Mouse (Mus musculus): ENCODE data around the gene Mctp2. TPM values are rescaled to one million over a fixed set of nuclear protein-coding genes. Genes with fewer than 3 reads are reported as not detected.

Gene Mctp2
- polyA plus RNA-seq, 1 experiment from 2014 or later: 0.13 TPM

GRCm38 (mm10) chr7:72206841-72207240, 99.6 kb downstream of the Mctp2 start:
- Histone ChIP-seq H3K36me3 (no peaks in the 10 kb centered on the region), H3K27me3 (ENCODE audit: insufficient read depth, poor library complexity, severe bottlenecking) (no peaks in the 10 kb centered on the region), H3K27ac (no peak overlapping the region), H3K9me3 (no peaks in the 10 kb centered on the region), H3K4me1 (replicated peaks) (peaks cover 4% of the 10 kb centered on the region; the same call in 1 of the 2 replicates), H3K4me3 (no peak overlapping the region)
- WGBS: 88% methylated on average over 6 of the region's 6 CpGs
- DNase-seq (ENCODE audit: low spot score): no peak

DNA sequence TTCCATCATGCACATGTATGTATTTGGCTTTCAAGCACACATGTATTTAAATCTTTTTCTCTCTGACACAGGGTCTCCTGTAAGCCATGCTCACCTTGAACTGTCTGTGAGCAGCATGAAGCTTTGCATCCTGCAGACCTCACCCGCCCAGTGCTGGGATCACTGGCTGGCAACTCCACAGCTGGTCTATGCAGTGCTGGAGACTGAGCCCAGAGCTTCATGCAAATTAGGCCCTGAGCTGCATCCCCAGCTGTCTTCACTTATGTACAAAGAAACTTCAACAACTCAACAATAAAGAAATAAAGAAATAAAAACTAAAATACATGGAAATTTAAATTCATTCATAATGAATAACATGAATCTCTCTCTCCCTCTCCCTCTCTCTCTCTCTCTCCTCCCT, 110.7 kb downstream of the Mctp2 start:
- H3K9me3 ChIP-seq: no peaks in the 10 kb centered on the region
- H3K36me3 ChIP-seq: no peaks in the 10 kb centered on the region
- no peak overlapping the region for H3K27ac ChIP-seq
- no peak overlapping the region for H3K4me3 ChIP-seq
- no peak for DNase-seq (ENCODE audit: low spot score)
- 70% methylated on average over 1 of the region's 1 CpGs for WGBS
- H3K4me1 ChIP-seq (replicated peaks): no peaks in the 10 kb centered on the region
- no peaks in the 10 kb centered on the region for H3K27me3 ChIP-seq (ENCODE audit: insufficient read depth, poor library complexity, severe bottlenecking)

GRCm38 (mm10) chr7:72193304-72193703, 113.1 kb downstream of the Mctp2 start:
- Histone ChIP-seq H3K4me1 (replicated peaks) (no peaks in the 10 kb centered on the region), H3K9me3 (no peaks in the 10 kb centered on the region), H3K27me3 (ENCODE audit: insufficient read depth, poor library complexity, severe bottlenecking) (no peaks in the 10 kb centered on the region), H3K36me3 (no peaks in the 10 kb centered on the region), H3K27ac (no peak overlapping the region), H3K4me3 (no peak overlapping the region)
- 72% methylated on average over 1 of the region's 1 CpGs for WGBS
- DNase-seq (ENCODE audit: low spot score): no peak

- 87% methylated on average over 5 of the region's 5 CpGs for WGBS
- H3K36me3 ChIP-seq: no peaks in the 10 kb centered on the region
- no peaks in the 10 kb centered on the region for H3K4me1 ChIP-seq (replicated peaks)
- no peaks in the 10 kb centered on the region for H3K27me3 ChIP-seq (ENCODE audit: insufficient read depth, poor library complexity, severe bottlenecking)
- no peaks in the 10 kb centered on the region for H3K9me3 ChIP-seq
- H3K4me3 ChIP-seq: no peak overlapping the region
- DNase-seq (ENCODE audit: low spot score): no peak
- no peak overlapping the region for H3K27ac ChIP-seq
Measured at GRCm38 (mm10) chr7:72181651-72182050, 124.8 kb downstream of the Mctp2 start.

GRCm38 (mm10) chr7:72169320-72169719, 137.1 kb downstream of the Mctp2 start:
- no peaks in the 10 kb centered on the region for H3K27me3 ChIP-seq (ENCODE audit: insufficient read depth, poor library complexity, severe bottlenecking)
- H3K4me1 ChIP-seq (replicated peaks): no peaks in the 10 kb centered on the region
- no peak overlapping the region for H3K4me3 ChIP-seq
- no peak for DNase-seq (ENCODE audit: low spot score)
- H3K36me3 ChIP-seq: no peaks in the 10 kb centered on the region
- no peak overlapping the region for H3K27ac ChIP-seq
- WGBS: 75% methylated on average over 2 of the region's 2 CpGs
- H3K9me3 ChIP-seq: no peaks in the 10 kb centered on the region

DNA sequence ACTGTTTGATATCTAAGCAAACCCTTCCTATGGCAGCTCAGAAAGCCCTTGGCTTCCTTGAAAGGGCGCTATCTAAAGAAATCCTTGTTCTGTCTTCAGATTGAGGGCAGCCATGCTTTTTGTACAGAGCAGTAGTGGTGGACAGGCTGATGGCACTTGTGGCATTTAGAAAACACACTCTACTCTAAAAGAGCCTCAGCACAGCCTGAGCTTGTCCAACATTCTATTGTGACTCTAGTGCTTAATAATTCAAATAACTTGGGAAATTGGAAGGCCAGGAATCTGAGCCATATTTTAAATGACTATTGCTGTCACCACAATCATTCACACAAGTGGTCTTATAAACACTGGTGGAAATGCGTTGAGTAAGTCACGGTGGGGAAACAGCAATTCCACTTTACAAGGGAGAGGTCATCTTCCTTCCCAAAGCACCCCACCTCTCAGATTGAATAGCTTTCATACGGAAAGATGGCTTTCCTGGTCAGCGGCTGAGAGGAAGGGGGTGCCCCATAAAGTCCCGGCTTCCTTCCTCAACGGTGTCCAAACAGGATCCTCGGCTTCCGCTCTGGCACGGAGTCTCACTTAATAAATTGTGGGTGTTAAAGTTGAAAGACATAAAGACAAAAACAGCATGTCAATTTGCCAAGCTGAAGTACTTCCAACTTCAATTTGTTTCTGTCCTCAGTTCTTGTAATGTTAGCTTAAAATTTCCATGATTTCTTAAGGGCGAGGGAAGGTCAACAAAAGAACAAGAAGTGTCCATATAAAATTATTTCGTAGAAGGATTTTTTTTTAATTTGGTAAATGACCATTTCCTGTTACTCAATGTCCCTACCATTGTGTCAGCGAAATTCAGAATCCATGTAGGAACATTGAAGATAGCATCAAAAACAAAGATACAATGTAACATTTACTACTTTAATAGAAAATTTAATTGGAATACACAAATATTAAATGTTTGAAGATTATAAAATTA, 140.4 kb downstream of the Mctp2 start:
- WGBS: 87% methylated on average over 13 of the region's 13 CpGs
- Histone ChIP-seq H3K36me3 (no peaks in the 10 kb centered on the region), H3K27me3 (ENCODE audit: insufficient read depth, poor library complexity, severe bottlenecking) (no peaks in the 10 kb centered on the region), H3K27ac (no peak overlapping the region), H3K4me1 (replicated peaks) (peaks cover 11% of the 10 kb centered on the region), H3K9me3 (no peaks in the 10 kb centered on the region), H3K4me3 (no peak overlapping the region)
- no peak for DNase-seq (ENCODE audit: low spot score)

DNA sequence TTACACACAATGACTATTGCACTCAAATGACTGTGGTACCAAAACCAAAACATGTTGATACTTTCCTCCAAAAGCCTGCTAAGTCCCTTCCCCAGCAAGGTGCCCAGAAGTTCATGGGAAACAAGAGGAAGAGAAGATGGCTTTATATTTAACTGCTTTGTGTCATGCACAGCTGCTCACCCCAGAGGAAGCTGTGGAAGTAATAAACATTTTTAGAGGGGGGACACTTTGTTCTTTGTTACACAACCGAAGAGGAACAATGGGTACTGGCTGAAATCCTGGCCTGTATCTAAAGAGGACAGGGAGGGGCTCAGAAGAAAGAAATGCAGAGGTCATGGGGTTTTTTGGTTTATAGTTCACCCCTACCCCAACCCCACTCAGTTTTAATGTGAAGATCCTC, 144.2 kb downstream of the Mctp2 start:
- Histone ChIP-seq H3K27me3 (ENCODE audit: insufficient read depth, poor library complexity, severe bottlenecking) (no peaks in the 10 kb centered on the region), H3K9me3 (no peaks in the 10 kb centered on the region), H3K4me1 (replicated peaks) (peaks cover 15% of the 10 kb centered on the region), H3K36me3 (no peaks in the 10 kb centered on the region), H3K4me3 (no peak overlapping the region), H3K27ac (no peak overlapping the region)
- 4% methylated on average over 1 of the region's 1 CpGs for WGBS
- no peak for DNase-seq (ENCODE audit: low spot score)

GRCm38 (mm10) chr7:72159513-72160063, 146.8 kb downstream of the Mctp2 start:
- Histone ChIP-seq H3K4me3 (no peak overlapping the region), H3K4me1 (replicated peaks) (peaks cover 15% of the 10 kb centered on the region), H3K27ac (no peak overlapping the region), H3K36me3 (no peaks in the 10 kb centered on the region), H3K27me3 (ENCODE audit: insufficient read depth, poor library complexity, severe bottlenecking) (no peaks in the 10 kb centered on the region), H3K9me3 (no peaks in the 10 kb centered on the region)
- DNase-seq (ENCODE audit: low spot score): no peak
- 71% methylated on average over 4 of the region's 4 CpGs for WGBS

GRCm38 (mm10) chr7:72150799-72151708, 155.4 kb downstream of the Mctp2 start:
- no peak for DNase-seq (ENCODE audit: low spot score)
- no peak overlapping the region for H3K4me3 ChIP-seq
- H3K27ac ChIP-seq: no peak overlapping the region
- no peaks in the 10 kb centered on the region for H3K27me3 ChIP-seq (ENCODE audit: insufficient read depth, poor library complexity, severe bottlenecking)
- H3K9me3 ChIP-seq: no peaks in the 10 kb centered on the region
- peaks cover 20% of the 10 kb centered on the region for H3K4me1 ChIP-seq (replicated peaks)
- WGBS: 46% methylated on average over 7 of the region's 7 CpGs
- no peaks in the 10 kb centered on the region for H3K36me3 ChIP-seq

- no peaks in the 10 kb centered on the region for H3K36me3 ChIP-seq
- H3K27ac ChIP-seq: no peak overlapping the region
- H3K4me1 ChIP-seq (replicated peaks): peaks cover 20% of the 10 kb centered on the region
- WGBS: 24% methylated on average over 3 of the region's 3 CpGs
- H3K9me3 ChIP-seq: no peaks in the 10 kb centered on the region
- no peak overlapping the region for H3K4me3 ChIP-seq
- no peaks in the 10 kb centered on the region for H3K27me3 ChIP-seq (ENCODE audit: insufficient read depth, poor library complexity, severe bottlenecking)
- DNase-seq (ENCODE audit: low spot score): peak; percentile 39
Measured at GRCm38 (mm10) chr7:72149073-72149472, 157.3 kb downstream of the Mctp2 start.

DNA sequence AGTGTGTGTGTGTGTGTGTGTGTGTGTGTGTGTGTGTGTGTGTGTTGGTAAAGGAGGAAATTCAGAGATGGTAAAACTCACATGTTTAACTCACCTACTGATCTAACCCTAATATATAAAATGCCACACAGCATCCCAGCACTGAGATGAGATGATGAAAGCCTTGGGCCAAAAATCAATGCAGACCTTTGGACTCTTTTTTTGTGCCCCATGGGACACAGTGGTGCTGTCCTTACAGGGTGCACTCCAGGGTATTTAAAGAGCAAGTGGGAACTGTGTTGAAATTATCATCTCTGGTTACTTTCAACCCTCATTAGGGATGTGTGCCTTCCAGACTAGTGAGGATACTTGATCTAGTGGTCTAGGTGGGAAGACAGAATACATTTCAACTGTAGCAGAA, 159.6 kb downstream of the Mctp2 start:
- no peaks in the 10 kb centered on the region for H3K36me3 ChIP-seq

GRCm38 (mm10) chr7:72145726-72146520, 160.5 kb downstream of the Mctp2 start:
- no peaks in the 10 kb centered on the region for H3K36me3 ChIP-seq
- no peak overlapping the region for H3K27ac ChIP-seq
- H3K4me1 ChIP-seq (replicated peaks): peaks cover 12% of the 10 kb centered on the region
- H3K27me3 ChIP-seq (ENCODE audit: insufficient read depth, poor library complexity, severe bottlenecking): no peaks in the 10 kb centered on the region
- DNase-seq (ENCODE audit: low spot score): no peak
- no peak overlapping the region for H3K4me3 ChIP-seq
- H3K9me3 ChIP-seq: no peaks in the 10 kb centered on the region
- whole genome bisulfite sequencing: 82% methylated on average over 17 of the region's 17 CpGs

More for the DNA sequence above, 159.6 kb downstream of the Mctp2 start:
- H3K4me1 ChIP-seq (replicated peaks): peaks cover 20% of the 10 kb centered on the region
- H3K27ac ChIP-seq: no peak overlapping the region
- no peaks in the 10 kb centered on the region for H3K27me3 ChIP-seq (ENCODE audit: insufficient read depth, poor library complexity, severe bottlenecking)
- H3K9me3 ChIP-seq: no peaks in the 10 kb centered on the region
- DNase-seq (ENCODE audit: low spot score): no peak
- H3K4me3 ChIP-seq: no peak overlapping the region
